Mouse (Mus musculus) c-Kit-positive CD71-positive TER-119-positive erythroid progenitor cells, embryonic 14.5 days (primary cell): ENCODE data around the gene March1.

ENCODE experiments used
- DNase-seq: peaks from one replicate; pipeline ENCODE4 v3.0.0-alpha.2; 2013; ENCODE audit warnings: low spot score

March1 gene

DNA sequence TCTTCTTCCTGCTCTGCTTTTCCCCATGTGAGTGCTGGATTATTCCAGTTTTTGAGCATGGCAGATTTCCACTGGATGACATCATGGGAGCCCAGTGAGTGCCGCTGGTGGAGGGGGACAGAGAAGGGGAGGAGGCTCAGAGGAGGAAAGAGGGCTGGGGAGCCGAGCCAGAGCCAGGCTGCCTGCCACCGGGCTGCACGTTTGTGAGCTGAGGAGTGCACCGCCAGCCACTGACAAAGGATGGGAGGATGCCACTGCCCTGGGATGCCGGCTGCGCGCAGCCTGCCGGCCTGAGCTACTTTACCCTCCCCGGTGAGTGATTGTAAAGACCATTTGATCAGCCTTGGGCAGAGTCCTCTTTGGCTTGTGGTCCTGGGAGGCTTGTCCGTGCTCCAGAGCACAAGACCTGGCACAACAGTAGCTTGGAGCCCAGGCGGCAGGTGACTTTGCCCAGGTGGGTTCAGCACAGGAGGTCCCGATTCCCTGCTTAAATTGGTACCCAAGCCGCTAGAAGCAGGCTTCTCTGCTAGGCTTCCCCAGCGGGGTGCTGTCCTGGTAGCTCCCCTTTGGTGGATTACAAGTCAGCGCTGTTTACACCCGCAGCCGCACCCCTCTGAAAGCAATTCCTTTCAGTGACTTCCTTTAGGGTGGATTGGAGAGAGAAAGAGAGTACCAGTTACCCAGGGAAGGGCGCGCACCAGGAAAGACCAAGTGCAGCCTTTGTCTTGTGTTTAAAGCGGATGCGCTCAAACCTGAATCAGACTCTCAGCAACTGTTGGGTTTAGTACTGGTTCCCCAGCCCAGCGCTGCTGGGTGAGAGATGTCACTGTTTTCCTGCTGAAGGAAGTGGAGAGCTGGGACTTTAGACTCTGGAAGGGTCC, at the start of gene March1:
TSS of gene March1 (plus strand) at position 30 of the 881 bp plus-strand sequence.
- no peak for DNase-seq

DNA sequence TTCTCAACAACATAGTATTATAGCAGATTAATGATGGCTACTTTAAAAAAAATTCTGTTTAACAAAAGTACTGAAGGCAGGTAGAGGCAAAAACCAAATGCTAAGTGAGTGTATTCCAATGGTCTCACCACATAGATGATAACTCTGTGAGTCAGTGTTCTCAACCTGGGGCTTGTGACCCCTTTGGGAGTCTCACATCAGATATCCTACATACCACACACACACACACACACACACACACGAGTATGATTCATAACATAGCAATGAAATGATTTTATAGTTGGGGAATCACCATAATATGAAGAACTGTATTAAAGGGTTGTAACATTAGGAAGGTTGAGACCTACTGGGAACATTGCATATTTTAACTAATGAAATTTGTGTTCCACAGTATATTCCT, 30.8 kb upstream of the March1 start:
- no peak for DNase-seq

DNA sequence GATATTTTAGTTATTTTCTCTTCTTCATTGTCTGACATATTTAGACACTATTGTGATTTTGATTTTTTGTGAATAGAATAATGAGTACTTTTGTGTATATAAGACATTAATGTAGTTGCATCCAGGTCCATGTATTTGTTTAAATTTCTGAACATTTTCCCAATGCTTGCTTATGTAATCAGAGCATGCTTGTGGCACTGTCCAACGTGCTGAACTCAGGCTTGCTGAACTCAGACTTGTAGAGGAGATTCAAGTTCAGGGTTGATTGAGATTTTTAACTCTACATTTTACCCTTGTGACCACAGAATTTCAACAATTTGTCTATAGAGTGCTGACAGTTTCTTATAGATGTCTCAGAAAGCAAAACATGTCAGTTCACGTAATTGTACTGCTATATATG, 14.5 kb upstream of the March1 start:
- no peak for DNase-seq

DNA sequence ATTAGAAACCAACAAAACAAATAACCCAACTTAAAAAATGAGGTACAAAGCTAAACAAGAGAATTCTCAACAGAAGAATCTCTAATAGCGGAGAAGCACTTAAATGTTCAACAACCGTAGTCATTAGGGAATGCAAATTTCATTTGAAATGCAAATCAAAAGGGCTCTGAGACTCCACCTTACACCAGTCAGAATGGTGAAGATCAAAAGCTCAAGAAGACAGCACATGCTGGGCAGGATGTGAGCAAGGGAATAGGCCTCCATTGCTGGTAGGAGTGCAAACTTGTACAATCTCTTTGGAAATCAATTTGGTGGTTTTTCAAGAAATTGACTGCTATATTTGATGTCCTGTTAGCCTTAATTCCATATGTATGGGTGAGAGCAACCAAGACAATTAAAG, 8.2 kb upstream of the March1 start:
- DNase-seq, result no peak

DNA sequence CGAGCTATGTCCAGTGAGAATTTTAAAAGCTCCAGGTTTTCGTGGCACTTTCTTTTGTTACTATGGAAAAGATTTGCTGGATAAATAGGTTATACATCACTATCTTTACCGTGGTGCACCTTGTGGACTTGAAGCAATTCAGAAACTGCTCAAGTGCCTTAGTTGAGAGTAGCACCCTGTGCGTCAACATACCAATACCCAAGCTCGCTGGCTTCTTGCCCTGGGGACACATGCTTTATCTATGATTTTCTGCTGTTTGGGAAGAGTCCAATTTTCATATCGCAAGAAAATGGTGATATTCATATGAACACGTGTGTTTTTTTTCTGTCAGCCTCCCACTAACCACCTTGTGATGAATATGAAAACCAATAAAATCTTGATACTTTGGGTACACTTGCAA, 1.3 kb downstream of the March1 start:
- no peak for DNase-seq

DNA sequence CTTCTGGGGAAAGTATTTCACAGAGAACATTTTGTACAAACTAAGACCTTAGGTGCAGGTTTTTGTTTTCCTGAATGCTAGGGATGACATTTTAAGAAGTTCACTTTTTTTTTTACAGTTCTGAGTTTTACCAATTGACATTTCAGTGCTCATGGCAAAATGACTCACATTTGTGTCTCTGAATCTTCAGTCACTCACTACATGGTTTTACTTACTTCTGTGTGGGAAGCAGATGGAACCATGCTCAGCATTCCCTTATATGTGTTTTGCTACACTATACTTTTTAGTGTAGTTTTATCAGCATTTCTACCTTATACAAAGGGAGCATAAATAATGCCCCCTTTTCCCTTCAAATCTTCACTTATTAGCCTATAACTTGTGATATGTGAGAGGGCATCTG, 27.2 kb downstream of the March1 start:
- no peak for DNase-seq

DNA sequence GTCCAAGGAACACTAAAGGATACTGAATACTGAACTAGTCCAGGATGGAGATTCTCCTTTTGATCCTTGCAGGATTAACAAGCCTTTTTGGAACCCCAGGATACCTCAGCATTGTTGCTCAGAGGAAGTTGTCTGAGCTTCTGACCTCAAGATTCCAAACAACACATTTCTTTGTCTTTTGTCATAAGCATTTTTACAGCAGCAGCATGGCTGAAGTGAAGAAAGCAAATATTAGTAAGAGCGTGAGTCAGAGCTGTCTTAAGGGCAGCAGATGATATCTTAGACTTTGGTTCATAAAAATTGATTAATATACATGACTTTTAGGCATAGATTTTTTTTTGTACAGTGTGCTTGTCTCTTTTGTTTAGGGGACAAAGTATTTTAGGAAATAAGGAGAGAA, 27.8 kb downstream of the March1 start:
- DNase-seq, result no peak

DNA sequence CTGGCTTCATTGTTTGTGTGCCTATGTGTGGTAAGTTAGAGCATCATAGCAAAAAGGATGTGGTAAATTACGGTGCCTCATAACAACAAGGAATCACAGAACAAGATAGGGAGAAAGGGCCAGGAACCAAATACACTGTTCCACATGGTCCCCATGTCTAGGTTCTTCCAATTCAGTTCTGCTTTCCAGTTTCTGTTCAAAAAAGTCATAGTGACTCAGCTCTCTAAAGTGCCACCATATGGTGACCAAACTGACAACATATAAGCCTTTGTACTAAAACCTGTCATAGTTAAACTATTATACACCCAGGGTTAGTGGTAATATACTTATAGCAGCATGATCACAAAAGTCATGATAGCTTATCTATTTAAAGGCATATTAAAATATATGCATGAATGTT, 28.2 kb downstream of the March1 start:
- DNase-seq, result no peak

DNA sequence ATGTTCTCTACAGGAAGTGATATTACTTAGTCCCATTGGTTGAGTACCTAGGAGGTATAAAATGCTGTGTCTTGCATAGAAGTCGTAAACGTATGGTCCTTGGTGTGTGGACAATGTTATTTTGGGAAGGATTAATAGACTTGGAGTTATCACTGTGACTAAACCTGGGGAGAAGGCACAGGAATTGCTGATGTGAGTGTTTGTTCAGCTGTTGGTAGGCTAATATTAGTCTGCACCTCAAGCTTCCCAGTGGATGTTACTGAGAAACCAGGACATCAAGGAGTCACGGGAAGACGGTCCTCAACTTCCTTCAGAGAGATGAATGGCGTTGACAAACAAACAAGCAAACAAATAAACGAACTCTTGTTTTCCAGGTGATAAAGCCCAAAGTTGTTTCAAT, 38.2 kb downstream of the March1 start:
- DNase-seq, result no peak

DNA sequence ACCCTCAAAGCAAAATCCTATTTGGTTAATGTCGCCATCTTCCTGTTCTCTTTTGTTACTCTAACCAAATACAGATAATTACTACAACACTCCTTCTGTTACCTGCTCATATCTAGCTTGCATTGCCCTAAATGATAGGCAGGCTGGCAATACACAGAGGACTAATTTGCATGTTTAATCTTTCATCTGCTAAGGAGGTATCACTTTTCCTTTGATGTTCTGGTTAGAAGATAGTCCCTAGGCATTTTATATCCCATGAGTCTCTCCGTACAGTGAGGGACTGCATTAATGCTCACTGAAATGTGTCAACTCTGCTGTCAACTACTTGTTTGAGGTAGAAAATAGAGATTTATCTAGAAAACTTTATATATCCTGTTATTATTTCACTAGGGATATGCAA, 44.2 kb downstream of the March1 start:
- no peak for DNase-seq

DNA sequence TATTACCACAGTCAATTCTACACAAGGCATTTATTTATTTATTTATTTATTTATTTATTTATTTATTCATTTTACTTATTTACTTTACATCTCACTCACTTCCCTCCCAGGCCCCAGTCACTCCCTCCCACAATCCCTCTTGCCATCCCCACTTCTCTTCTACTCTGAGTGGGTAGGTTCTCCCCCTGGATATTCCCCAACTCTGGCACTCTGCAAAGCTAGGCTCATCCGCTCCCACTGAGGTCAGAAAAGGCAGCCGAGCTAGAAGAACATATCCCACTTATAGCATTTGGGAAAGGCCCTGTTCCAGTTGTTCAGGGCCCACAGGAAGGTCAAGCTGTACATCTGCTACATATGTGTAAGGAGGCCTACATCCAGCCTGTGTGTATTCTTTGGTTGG, 48.1 kb downstream of the March1 start:
- DNase-seq, result no peak

DNA sequence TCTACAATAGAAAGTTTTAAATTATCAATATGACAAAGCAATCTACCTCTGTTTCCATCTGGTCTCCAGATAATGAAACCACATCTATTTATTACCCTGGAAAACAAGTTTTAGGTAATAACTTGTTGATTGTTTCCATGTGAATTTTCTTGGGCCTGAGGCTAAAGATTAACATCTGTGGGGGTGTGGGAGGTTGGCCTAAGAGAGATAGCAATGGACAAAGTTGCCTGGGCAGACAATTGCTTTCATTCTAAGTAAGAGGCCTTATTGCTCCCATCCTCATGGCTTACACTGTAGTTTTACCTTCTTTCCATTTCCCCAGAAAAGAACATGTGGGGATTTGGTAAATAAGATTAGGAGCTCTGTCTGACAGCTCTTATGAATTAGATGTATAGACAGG, 125.4 kb downstream of the March1 start:
- no peak for DNase-seq

DNA sequence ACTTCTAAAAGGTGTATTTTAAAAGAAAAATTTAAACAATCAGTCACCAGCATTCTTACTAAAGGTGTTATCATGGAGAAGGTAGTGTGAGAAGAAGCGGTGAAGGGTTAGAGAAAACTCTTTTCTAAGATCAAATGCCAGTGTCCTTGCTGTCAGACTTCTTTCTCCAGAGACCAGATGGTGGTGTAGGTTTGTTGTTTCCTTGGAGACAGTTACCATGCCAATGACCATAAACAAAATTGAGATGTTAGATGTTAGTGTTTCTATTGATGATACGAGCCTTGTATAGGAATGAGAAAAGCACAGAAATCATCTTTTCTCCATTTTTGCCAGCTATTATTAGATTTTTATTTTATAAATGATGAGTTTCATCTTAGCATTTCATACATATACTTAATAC, 158.1 kb downstream of the March1 start:
- DNase-seq, result no peak

DNA sequence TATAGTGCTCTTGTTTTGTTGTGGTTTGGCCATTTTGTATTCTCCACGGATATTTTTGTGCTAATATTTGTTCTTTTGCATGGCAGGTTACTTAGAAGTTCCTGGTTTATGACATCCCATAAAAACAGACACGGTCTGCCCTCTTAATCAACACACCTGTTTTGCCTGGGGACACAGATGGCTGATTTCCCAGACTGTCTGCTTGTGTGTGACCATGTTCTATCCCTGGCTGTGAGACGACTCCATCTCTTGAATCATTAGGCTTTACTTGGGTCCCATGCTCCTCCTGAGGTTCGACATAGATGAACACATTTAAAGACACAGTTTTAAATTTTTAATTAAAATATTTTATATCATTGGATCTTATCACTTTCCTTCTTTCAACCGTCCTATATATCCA, 163.5 kb downstream of the March1 start:
- no peak for DNase-seq

DNA sequence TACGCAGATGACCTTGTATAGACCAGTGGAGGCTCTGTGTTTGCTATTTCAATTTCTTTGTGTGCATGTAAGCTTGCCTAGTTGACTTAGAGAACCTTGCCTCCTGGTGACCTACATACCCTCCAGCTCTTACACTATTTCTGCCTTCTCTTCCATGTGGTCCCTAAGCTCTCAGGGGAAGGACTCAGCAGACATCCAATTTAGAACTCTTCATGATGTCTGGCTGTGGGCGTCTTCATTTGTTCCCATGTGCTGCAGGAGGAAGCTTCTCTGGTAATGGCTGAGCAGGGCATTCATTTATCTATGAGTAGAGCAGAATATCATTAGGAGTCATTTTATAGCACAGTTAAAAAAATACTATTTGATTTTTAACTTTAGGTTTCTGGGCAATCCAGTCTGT, 195.3 kb downstream of the March1 start:
- no peak for DNase-seq

DNA sequence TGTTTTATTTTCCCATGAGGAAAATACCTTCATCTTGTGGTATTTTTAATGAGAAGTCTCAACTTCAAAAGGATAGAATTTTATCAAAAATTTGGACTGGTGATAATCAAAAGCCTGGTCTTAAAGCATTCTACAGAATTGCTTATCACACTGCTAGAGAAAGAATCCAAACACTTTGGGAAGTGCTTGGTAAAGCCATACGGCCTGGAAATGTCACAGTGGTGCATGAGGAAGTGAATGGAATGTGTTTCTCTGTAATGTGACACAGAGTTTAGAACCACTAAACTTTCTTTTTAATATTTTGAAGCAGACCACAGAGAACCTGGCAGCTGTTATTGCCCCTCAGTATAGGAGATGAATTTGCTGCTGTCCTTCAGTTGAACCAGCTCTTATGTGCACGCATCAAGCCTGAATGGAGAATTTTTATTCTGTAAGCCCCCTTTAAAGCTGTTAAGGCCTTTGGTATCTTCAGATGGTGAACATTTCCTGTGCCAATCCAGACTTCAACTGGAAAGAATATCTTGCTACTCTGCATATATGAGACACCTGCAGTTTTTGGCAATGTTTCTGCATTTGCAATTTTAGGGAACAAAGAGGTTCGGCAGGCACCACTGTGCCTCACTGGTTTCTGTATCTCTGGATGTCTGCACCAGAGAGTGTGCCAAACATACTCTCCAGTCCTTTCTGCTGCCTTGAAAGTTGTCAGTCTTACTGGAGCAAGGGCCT, 304.8 kb downstream of the March1 start:
- no peak for DNase-seq

DNA sequence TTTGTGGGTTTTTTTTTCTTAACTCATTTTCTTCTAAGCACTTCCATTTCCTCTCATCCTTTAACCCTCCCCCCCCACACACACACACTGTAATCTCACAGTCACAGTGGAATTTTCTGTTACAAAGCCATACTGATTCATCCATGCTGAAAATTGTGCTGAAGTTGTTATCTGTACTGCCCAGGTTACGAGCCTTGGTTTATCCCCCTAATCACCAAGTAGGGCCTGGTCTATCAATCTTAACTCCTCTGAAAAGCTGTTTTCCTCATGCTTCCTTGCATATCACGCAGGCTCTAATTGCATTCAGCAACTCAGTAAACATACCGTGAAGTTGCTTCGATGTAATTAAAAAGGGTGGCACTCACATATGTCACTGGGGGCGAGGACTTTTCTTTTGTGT, 339.2 kb downstream of the March1 start:
- peak; percentile 1 for DNase-seq

DNA sequence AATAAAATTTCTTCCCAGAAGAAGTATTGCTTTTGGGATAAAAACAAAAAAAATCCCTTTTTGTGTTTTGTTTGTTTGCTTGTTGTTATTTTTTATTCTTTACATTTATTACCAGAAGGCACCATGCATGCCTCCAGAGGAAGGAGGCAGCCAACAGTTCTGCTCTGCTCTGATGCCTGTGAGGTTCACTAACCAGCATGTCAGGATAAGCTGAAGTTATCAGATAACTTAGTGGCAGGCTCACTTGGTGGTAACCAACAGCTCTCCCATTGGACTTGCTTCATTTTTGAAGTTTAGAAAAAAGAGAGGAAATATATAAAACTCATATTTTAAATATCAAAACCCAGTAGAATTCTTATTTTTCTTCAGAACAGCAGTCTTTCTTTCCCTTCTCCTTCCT, 339.8 kb downstream of the March1 start:
- no peak for DNase-seq

DNA sequence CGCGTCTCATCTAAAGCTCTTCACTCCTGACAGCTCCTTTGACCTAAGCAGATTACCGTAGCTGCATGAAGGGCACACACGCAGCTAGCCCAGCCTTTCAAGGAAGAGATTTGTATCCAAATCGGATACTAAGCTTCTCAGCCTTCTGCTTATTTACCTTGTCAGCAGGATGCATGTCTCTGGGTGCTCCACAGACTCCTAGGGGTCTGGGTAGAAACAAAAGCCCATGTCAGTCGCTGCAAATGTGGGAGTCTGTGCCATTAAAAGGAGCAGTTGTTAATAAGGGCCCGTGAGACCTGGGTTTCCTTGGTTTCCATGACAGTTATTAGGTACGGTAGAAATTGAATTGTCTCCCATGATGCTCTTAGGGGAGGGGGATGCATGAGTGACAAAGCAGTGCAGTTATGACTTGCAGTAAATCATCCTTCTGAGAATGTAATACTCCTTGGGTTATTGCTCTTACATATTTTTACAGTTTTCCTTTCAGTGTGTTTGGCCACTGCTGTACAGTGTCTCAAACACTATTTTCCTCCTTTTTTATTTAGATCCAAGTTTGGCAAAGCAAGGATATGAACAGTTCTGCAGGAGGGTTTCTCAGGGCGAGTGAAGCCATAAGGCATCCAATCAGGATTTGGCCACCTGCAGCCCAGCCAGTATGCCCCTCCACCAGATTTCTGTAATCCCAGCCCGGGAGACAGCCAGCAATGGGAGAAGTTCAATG, 349.0 kb downstream of the March1 start:
- DNase-seq, result no peak

DNA sequence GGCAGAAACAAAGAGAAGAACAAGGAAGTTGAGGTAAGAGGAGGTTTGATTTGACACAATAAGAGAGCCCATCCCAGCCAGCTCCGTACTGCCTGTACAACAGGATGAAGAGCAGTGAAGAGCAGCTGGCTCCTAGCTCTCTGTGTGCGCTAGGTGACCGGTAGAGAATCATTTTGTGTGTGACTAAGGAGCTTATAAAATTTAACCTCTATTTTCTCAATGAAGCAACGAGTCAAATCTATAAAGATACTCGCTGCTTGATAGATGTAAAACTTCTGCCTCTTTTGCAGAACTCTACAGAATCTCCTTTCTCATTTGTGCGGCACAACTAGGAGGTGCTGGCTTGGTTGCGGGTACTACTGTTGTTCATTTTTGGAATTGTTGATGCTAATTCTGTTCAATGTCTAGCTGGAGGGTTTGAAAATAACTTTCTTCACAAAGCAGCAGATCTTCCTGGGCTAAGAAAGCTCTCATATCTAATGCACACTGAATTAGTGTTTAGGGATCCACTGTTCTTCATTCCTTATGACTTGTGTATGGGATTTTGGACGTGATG, 349.6 kb downstream of the March1 start:
- DNase-seq, result no peak

DNA sequence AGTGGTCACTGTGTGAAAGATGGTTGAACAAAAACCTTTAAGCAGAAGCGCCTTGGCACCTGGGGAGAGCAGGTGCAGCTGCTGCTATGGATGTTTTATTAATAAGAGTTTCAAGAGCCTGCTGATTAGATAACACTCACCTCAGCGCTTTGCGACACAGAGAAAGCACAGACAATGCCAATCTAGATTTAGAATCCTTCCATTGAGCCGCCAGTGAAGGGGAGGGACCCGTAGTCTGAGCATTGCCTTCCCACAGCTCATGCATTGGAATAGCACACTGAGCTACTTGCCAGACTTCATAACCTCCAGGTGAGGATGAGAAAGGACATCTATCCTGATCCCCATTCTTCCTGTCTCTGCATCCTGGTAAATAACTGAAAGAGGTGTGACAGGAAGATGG, 359.2 kb downstream of the March1 start:
- no peak for DNase-seq

DNA sequence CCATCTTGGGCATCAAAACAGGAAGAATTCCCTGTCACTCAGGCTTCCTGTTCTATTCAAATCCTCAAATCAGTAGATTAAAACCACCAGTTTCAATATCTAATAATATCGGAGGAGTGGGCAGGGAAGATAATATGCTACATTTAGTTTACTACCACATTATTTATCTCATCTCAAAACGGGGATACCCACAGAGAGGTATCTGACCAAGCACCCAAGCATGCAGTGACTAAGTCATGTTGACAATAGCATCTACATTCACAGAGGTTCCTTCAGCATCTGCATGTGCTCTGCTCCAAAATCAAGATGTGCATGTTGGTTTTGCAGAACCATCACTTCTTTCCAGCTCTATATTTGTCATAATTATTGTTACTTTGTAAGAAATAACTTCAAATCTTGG, 364.3 kb downstream of the March1 start:
- no peak for DNase-seq

DNA sequence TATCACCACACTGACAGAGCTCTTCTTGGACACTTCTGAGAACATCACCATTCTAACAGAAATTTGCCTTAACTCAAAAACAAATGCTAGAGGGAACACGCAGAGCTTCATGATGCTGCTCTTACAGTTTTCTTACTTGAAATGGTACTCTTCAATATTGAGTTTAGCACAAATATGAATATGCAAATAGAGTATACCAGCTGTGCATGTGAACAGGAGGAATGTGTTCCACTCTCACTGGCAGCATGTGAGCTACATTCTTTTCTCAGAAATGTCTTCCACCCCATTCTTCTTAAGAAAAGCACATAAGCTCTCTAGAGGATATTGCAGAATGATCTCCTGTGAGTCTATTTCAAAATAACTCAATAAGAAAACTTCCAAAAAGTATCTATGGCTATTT, 370.0 kb downstream of the March1 start:
- no peak for DNase-seq
